Mouse (Mus musculus) c-Kit-positive CD71-positive TER-119-positive erythroid progenitor cells, embryonic 14.5 days (primary cell): Measurements from ENCODE around the gene Lsm6.

Experiments
- DNase-seq: peaks from one replicate; pipeline ENCODE4 v3.0.0-alpha.2; 2013; ENCODE audit warnings: low spot score

Lsm6 gene

GRCm38 (mm10) chr8:78820673-78821310 is at the start of gene Lsm6:
Gene Lsm6 (minus strand): TSS chr8:78821140.
- DNase-seq, result peak; percentile 97

GRCm38 (mm10) chr8:78867036-78867435 is 46.1 kb upstream of the Lsm6 start:
- no peak for DNase-seq

DNA sequence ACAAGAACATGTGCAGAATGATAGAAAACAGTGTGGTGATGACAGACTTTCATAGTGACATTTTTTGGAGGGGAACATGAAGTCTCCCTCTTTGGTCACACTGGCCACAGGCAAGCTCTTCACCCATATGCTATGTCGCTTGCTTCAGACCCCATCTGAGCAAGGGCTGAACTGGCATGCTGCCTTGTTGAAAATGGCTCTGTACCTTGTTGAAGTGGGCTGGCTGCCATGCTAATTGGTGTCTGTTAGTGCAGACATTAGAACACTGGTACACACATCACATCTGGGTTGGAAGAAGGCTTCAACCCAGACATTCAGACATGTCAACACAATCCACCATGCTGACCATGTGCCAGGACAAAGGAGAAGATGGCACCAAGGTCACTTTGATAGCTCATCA is 42.1 kb upstream of the Lsm6 start:
- no peak for DNase-seq

DNA sequence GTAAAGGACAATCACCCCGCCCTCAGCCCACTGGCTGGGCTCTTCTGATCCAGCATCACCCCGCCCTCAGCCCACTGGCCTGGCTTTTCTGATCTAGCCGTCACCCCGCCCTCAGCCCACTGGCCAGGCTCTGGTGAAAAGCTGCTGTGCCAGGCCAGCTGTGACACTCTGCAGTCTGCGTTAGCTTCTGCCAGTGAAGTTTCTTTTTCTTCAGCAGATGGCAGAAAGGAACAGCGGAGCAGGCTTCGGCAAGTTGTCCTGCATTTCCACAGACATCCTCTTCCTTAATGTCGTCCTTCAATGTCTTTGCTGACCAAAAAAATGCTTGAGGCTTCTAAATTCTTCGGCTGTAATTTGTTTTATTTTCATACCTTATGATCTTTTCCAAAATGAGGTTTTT is 41.1 kb upstream of the Lsm6 start:
- DNase-seq, result no peak

GRCm38 (mm10) chr8:78860789-78861188 is 39.8 kb upstream of the Lsm6 start:
- no peak for DNase-seq

DNA sequence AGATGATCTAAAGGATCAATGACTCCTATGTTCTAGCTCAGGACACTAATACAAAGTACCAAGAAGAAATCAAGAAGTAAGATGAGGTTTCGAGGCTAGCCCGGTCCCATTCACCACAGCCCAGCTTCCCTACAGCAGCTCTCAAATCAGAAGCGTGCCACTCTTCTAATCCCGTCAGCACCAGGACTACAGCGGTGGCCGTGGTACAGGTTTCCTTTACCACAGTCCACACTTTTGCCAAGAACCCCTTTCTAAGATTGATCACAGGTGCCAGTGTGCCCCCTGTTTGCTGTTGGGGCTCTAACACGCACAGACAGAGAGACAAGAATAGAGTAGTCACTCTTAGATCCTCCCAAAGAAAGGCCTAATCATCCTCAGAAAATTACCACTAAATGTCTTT is 36.5 kb upstream of the Lsm6 start:
- DNase-seq, result no peak

DNA sequence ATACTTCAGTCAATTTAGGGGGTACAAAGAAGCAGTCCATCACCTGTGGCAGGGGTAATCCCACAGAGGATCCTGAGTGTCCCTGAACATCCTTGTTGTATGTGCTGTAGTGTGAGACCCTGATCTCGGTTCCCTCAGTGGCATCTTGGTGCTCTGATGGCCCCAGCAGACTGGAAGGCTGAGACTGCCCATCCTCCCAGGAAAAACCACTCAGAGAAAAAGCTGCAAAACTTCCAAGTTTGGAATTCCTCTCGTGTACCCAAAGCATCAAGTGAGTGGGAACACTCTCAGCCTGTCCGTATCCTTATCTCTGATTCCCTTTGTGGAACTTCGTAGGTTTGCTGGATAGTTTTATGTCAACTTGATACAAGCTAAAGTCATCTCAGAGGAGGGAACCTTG is 31.3 kb upstream of the Lsm6 start:
- DNase-seq, result no peak

- no peak for DNase-seq
Observed at GRCm38 (mm10) chr8:78847240-78847639, 26.3 kb upstream of the Lsm6 start.

DNA sequence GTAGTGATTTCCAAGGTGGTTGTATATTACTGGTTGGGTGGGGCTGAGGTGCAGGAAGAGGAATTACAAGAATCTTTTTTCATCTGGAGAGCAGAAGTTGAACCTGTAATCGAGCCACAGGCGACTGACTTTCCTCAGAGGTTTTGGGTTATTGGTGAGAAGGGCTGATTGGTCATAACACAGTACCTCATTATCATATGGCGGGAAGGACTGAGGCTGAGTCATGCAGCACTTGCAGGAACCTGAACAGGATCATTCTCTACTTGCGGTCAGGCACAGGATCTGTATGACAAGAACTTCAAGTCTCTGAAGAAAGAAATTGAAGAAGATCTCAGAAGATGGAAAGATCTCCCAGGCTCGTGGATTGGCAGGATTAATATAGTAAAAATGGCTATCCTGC is 23.6 kb upstream of the Lsm6 start:
- no peak for DNase-seq

- no peak for DNase-seq
Observed at GRCm38 (mm10) chr8:78838656-78839413, 17.9 kb upstream of the Lsm6 start.

DNA sequence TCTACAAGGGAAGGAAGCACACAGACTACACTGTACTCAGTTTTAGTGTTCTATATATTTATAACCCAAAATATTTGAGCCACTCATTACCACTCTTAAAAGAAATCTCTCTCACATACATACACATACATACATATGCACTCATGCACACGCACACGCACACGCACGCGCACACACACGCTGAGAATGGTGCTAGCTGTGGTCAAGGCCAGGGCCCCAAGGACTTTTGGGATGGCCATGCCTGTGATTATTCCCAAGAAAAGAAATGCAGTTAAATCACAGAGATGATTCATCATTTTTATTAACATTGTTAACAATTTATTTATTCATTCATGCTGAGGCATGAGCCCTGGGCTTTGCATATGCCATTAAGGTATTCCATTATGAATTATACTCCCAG is 15.2 kb upstream of the Lsm6 start:
- no peak for DNase-seq

GRCm38 (mm10) chr8:78828414-78828813 is 7.5 kb upstream of the Lsm6 start:
- DNase-seq, result no peak

GRCm38 (mm10) chr8:78824515-78824914 is 3.6 kb upstream of the Lsm6 start:
- DNase-seq, result no peak

GRCm38 (mm10) chr8:78819973-78820372 is 967 bp downstream of the Lsm6 start:
- DNase-seq, result peak; percentile 11

- no peak for DNase-seq
Observed at GRCm38 (mm10) chr8:78814743-78815142, 6.2 kb downstream of the Lsm6 start.

- no peak for DNase-seq
Observed at GRCm38 (mm10) chr8:78813021-78813420, 7.9 kb downstream of the Lsm6 start.

- DNase-seq, result no peak
Observed at GRCm38 (mm10) chr8:78812446-78812845, 8.5 kb downstream of the Lsm6 start.

DNA sequence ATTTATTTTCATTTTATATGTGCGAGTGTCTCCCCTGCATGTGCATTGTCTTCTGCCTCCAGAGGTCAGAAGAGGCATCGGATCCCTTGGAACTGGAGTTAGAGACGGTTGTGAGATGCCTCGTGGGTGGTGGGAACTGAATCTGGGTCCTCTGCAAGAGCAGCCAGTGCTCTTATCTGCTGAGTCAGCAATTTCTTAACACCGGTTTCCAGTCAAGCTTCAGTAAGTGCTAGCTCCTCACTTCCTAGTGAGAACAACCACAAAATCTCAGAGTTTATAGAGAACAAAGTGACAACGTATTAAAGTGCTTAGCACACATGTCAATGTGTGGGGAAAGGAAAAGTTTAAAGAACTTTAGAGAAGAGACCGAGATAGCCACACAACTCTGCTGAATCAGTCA is 9.2 kb downstream of the Lsm6 start:
- DNase-seq, result no peak

- DNase-seq, result no peak
Observed at GRCm38 (mm10) chr8:78810207-78810675, 10.7 kb downstream of the Lsm6 start.

- no peak for DNase-seq
Observed at GRCm38 (mm10) chr8:78809454-78810206, 11.3 kb downstream of the Lsm6 start.

DNA sequence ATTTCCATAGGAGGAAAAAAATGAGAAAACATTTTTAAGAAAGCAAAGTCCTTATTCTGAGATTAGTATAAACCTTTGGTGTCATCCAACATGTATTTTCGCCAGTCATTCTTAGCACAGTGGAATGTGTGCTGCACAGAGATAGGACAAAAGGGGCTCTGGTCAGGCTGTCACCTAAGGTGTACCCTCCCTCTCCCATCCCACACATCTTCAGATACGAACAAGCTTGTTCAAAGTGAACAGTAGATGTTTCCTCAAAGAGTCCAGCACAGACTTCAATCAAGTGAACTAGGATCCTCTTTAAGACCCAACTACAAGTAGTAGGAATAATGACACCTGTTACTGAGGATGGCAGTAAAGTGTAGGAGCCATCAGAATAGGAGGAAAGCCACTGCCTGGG is 12.1 kb downstream of the Lsm6 start:
- no peak for DNase-seq

GRCm38 (mm10) chr8:78808439-78808838 is 12.5 kb downstream of the Lsm6 start:
- DNase-seq, result peak; percentile 12

DNA sequence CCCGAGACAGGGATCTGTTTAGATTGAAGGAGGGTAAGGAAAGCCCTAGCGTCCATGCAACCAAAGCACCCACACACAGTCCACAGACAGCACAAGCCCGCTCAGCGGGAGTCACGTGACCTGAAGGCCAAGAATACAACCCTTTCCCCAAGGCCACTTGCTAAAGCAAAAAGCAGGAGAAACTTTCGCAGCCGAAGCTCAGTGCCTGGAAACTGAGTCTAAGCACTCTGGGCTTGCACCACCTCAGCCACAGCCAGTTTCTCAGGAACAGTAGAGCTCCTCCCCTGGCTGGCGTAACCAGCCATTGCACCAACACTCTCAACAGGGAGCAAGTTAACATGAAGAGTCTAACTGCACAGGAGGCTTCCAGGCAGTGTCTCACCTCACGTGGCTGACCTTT is 13.7 kb downstream of the Lsm6 start:
- DNase-seq, result no peak
